Mouse (Mus musculus): ENCODE results near the gene Rab29. TPM values are rescaled to one million over a fixed set of nuclear protein-coding genes. Genes with fewer than 3 reads are reported as not detected.

Gene Rab29
- total and polyA plus RNA-seq, 3 experiments: 23.5 to 26.3 TPM; not detected in 1

DNA sequence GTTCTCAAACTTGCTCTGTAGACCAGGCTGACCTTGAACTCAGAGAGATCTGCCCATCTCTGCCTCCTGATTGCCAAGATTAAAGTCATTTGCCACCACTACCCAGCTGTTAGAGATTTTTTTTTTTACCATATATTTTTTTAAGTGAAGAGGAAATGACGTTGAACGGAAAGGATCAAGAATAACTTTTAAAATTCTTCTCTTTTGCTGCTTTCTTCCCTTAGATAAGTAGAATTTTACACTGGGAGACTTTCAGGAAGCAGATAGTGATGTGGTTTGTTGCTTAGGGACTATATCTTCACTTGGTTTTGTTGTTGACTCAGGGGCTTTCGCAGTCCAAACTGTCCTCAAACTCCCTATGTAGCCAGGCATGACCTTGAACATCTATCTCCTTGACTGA lies 41.4 kb downstream of the Rab29 start:
- peak overlapping the region; percentile 78 for H3K27ac ChIP-seq (ENCODE audit: control insufficient read depth, low read depth, low read length)
- peak overlapping the region; percentile 49 for H3K9ac ChIP-seq (ENCODE audit: control insufficient read depth, low read depth, low read length, poor library complexity, severe bottlenecking)
- peaks cover 28% of the 10 kb centered on the region for H3K79me2 ChIP-seq (ENCODE audit: control insufficient read depth, insufficient read depth, low read length, poor library complexity)
- DNase-seq (ENCODE audit: low read depth, low spot score): peak; percentile 79
- peaks cover 4 to 33% of the 10 kb centered on the region in 2 experiments for H3K36me3 ChIP-seq (ENCODE audit: control insufficient read depth in 1 of 2, insufficient read depth in 2 of 2, low read length in 2 of 2)
- peak overlapping the region; percentile 19 to 52 for H3K4me3 ChIP-seq (ENCODE audit: control insufficient read depth in 1 of 2, insufficient read depth in 1 of 2, low read depth in 2 of 2, low read length in 2 of 2)
- no peaks in the 10 kb centered on the region for H3K27me3 ChIP-seq (ENCODE audit: control insufficient read depth in 1 of 2, insufficient read depth in 2 of 2, low read length in 2 of 2)
- H3K9me3 ChIP-seq (replicated peaks; ENCODE audit: insufficient read depth, low read length): no peaks in the 10 kb centered on the region
- peaks cover 11 to 28% of the 10 kb centered on the region in 2 experiments for H3K4me1 ChIP-seq (ENCODE audit: control insufficient read depth in 1 of 2, insufficient read depth in 2 of 2, low read length in 2 of 2)
- TF ChIP-seq CTCF (IDR thresholded peaks at IDR 0.05 in 2 of 3, conservative IDR thresholded peaks at IDR 0.05 in 1 of 3; ENCODE audit: control insufficient read depth in 1 of 3, insufficient read depth in 1 of 3, low read depth in 2 of 3, low read length in 3 of 3, poor library complexity in 1 of 3, severe bottlenecking in 1 of 3) (no peak), MXI1 (IDR thresholded peaks at IDR 0.05; ENCODE audit: low read depth, low read length) (no peak), ELF1 (IDR thresholded peaks at IDR 0.05; ENCODE audit: low read depth, low read length) (0 out of 2 replicates have a peak, but pooled peaks have one; percentile 45), EP300 (IDR thresholded peaks at IDR 0.05; ENCODE audit: low read depth in 1 of 2, low read length in 2 of 2) (peak; percentile 87), POLR2AphosphoS5 (IDR thresholded peaks at IDR 0.05; ENCODE audit: borderline replicate concordance, low read depth, low read length) (no peak), MAZ (IDR thresholded peaks at IDR 0.05; ENCODE audit: low read depth, low read length) (no peak), MAFK (IDR thresholded peaks at IDR 0.05; ENCODE audit: borderline replicate concordance, low read depth, low read length) (0 out of 2 replicates have a peak, but pooled peaks have one; percentile 38), ETS1 (IDR thresholded peaks at IDR 0.05; ENCODE audit: low read depth, low read length) (peak; percentile 88), MYC (IDR thresholded peaks at IDR 0.05; ENCODE audit: low read depth, low read length) (no peak), ZC3H11A (IDR thresholded peaks at IDR 0.05; ENCODE audit: low read depth, low read length) (no peak), ZNF384 (IDR thresholded peaks at IDR 0.05; ENCODE audit: low read depth, low read length) (peak; percentile 95), POLR2A (IDR thresholded peaks at IDR 0.05; ENCODE audit: control insufficient read depth in 1 of 2, insufficient read depth in 1 of 2, low read depth in 1 of 2, low read length in 2 of 2, poor library complexity in 1 of 2) (peak in 1 of 2 experiments; percentile 37; a peak in 1 of 4 replicates), GABPA (IDR thresholded peaks at IDR 0.05; ENCODE audit: low read depth, low read length) (no peak), KAT2A (conservative IDR thresholded peaks at IDR 0.05; ENCODE audit: low read depth, low read length) (no peak), CHD1 (IDR thresholded peaks at IDR 0.05; ENCODE audit: low read depth, low read length) (no peak), TBP (IDR thresholded peaks at IDR 0.05; ENCODE audit: low read depth, low read length) (0 out of 2 replicates have a peak, but pooled peaks have one; percentile 33), USF2 (IDR thresholded peaks at IDR 0.05; ENCODE audit: borderline replicate concordance in 1 of 2, insufficient read depth in 1 of 2, low read depth in 1 of 2, low read length in 2 of 2) (no peak), JUND (IDR thresholded peaks at IDR 0.05; ENCODE audit: low read depth, low read length) (no peak), SIN3A (IDR thresholded peaks at IDR 0.05; ENCODE audit: low read length) (peak; percentile 69; the same call in 1 of the 2 replicates), GATA1 (IDR thresholded peaks at IDR 0.05; ENCODE audit: low read depth, low read length) (peak; percentile 91), UBTF (IDR thresholded peaks at IDR 0.05; ENCODE audit: borderline replicate concordance, insufficient read depth, low read depth, low read length) (no peak), POLR2AphosphoS2 (IDR thresholded peaks at IDR 0.05; ENCODE audit: low read length) (no peak), TAL1 (IDR thresholded peaks at IDR 0.05; ENCODE audit: low read length) (no peak), USF1 (IDR thresholded peaks at IDR 0.05; ENCODE audit: low read depth, low read length) (no peak), SMC3 (IDR thresholded peaks at IDR 0.05; ENCODE audit: low read depth, low read length) (no peak), ZMIZ1 (IDR thresholded peaks at IDR 0.05; ENCODE audit: low read depth, low read length) (no peak), CHD2 (IDR thresholded peaks at IDR 0.05; ENCODE audit: low read length) (no peak), HCFC1 (IDR thresholded peaks at IDR 0.05; ENCODE audit: low read depth, low read length) (peak; percentile 62), MAX (IDR thresholded peaks at IDR 0.05; ENCODE audit: low read length) (no peak), BHLHE40 (IDR thresholded peaks at IDR 0.05; ENCODE audit: borderline replicate concordance, low read depth, low read length) (no peak), NRF1 (IDR thresholded peaks at IDR 0.05; ENCODE audit: insufficient read depth, low read depth, low read length, poor library complexity, severe bottlenecking) (no peak), TCF12 (IDR thresholded peaks at IDR 0.05; ENCODE audit: low read depth, low read length) (peak; percentile 78), RAD21 (IDR thresholded peaks at IDR 0.05; ENCODE audit: low read depth, low read length) (no peak), RCOR1 (IDR thresholded peaks at IDR 0.05; ENCODE audit: low read depth, low read length) (peak; percentile 75), NELFE (IDR thresholded peaks at IDR 0.05; ENCODE audit: low read depth, low read length) (no peak), MEF2A (IDR thresholded peaks at IDR 0.05; ENCODE audit: extremely low read depth, insufficient replicate concordance, low read depth, low read length, poor library complexity, severe bottlenecking) (no peak), ZKSCAN1 (IDR thresholded peaks at IDR 0.05; ENCODE audit: low read depth, low read length) (no peak), E2F4 (IDR thresholded peaks at IDR 0.05; ENCODE audit: borderline replicate concordance, low read depth, low read length) (no peak)
